ENCODE assay signal across 11 mouse cellular contexts in genomic region chr1:74856791-74857190, GRCm38 (mm10). TPM values are rescaled to one million over a fixed set of nuclear protein-coding genes. Genes with fewer than 3 reads are reported as not detected.
A peak's percentile ranks its signal among the peaks of the same experiment; 100 is the strongest.
DNase-seq lines count a peak whose midpoint lies in the region; ATAC-seq and TF ChIP-seq lines count a peak whose summit lies in the region.
"Had no signal": no experiment of that assay in that cellular context is flagged by ENCODE, and none has a peak within 500 bp of the region (broad histone marks: within the 10 kb centered on the region; RNA-seq: fewer than 3 reads in every experiment).

No protein-coding gene starts in this region.

- peak overlapping the region; percentile 96 for H3K9ac ChIP-seq in hindbrain, embryonic 12.5 days
- H3K9ac ChIP-seq: limb, embryonic 15.5 days had no signal

- no peak for ATAC-seq in hindbrain, embryonic 12.5 days (ENCODE audit: low FRiP score)
- no peak for ATAC-seq in erythroblast, adult 5-6 weeks (replicated peaks; ENCODE audit: low FRiP score, poor library complexity, severe bottlenecking)

- no peaks in the 10 kb centered on the region for H3K36me3 ChIP-seq in hindbrain, embryonic 12.5 days
- H3K36me3 ChIP-seq: limb, embryonic 15.5 days had no signal

- DNase-seq in embryo, embryonic 11 days: peak; percentile 12
- no peak for DNase-seq in embryo, embryonic 9.5 days (ENCODE audit: extremely low spot score)
- peak; percentile 28 for DNase-seq in neural tube, embryonic 10.5 days (ENCODE audit: extremely low spot score, low spot score)
- DNase-seq in right cerebral cortex, postnatal 36 days (ENCODE audit: low spot score in 2 of 2): no peak
- DNase-seq in ovary, adult 18-20 months (ENCODE audit: low spot score): no peak
- DNase-seq: lung, postnatal 4 days had no signal

- peak overlapping the region; percentile 20; the same call in 1 of the 2 replicates for H3K27ac ChIP-seq in cortical plate, adult 2 months (ENCODE audit: insufficient read depth, low read length)
- no peak overlapping the region for H3K27ac ChIP-seq in hindbrain, embryonic 12.5 days
- H3K27ac ChIP-seq: limb, embryonic 15.5 days had no signal

- H3K27me3 ChIP-seq in hindbrain, embryonic 12.5 days: peaks cover 53% of the 10 kb centered on the region

- peaks cover 10% of the 10 kb centered on the region for H3K4me1 ChIP-seq in cortical plate, adult 2 months (ENCODE audit: control insufficient read depth, insufficient read depth, low read length)
- H3K4me1 ChIP-seq in hindbrain, embryonic 12.5 days: peaks cover 61% of the 10 kb centered on the region

- no peak for TF ChIP-seq POLR2A in cortical plate, adult 2 months (IDR thresholded peaks at IDR 0.05; ENCODE audit: extremely low read depth, insufficient read depth, low read length)

- peak overlapping the region; percentile 97 for H3K4me3 ChIP-seq in cortical plate, adult 2 months (ENCODE audit: insufficient read depth, low read length)
- peak overlapping the region; percentile 90 for H3K4me3 ChIP-seq in hindbrain, embryonic 12.5 days

- peak overlapping the region; percentile 86 for H3K4me2 ChIP-seq in hindbrain, embryonic 12.5 days (replicated peaks)

- WGBS in hindbrain, embryonic 12.5 days: 3% methylated on average over 7 of the region's 7 CpGs

- no peak for TF ChIP-seq CTCF in cortical plate, adult 2 months (IDR thresholded peaks at IDR 0.05; ENCODE audit: extremely low read depth, insufficient read depth, low read length)

- H3K9me3 ChIP-seq in hindbrain, embryonic 12.5 days (replicated peaks): no peaks in the 10 kb centered on the region
- H3K9me3 ChIP-seq: limb, embryonic 15.5 days had no signal

RNA-seq across cellular contexts. Expression of gene Cdk5r2, which starts 2.1 kb away (rescaled TPM):
- 304 and 313 TPM in 2 replicates for polyA plus RNA-seq in cortical plate, adult 2 months (2012; rRNA removed)
- polyA plus RNA-seq in hindbrain, embryonic 12.5 days (2016; fragmentation: Nextera tagmentation; extraction: Ambion mirVana): 6.9 and 7.5 TPM in 2 replicates
- not detected in 2 replicates for total RNA-seq in erythroblast, adult 5-6 weeks (2015; ENCODE audit: low replicate concordance)
- not detected in 2 replicates for total RNA-seq in erythroblast, adult 5-6 weeks (2017; ENCODE audit: low replicate concordance)
- polyA plus RNA-seq: heart, embryonic 16.5 days; limb, embryonic 15.5 days had no signal

RNA-seq across cellular contexts. Expression of gene Fev, which starts 28.4 kb away (rescaled TPM):
- not detected in 2 replicates for polyA plus RNA-seq in cortical plate, adult 2 months (2012; rRNA removed)
- polyA plus RNA-seq in hindbrain, embryonic 12.5 days (2016; fragmentation: Nextera tagmentation; extraction: Ambion mirVana): 7.0 and 7.6 TPM in 2 replicates
- not detected in 2 replicates for total RNA-seq in erythroblast, adult 5-6 weeks (2015; ENCODE audit: low replicate concordance)
- total RNA-seq in erythroblast, adult 5-6 weeks (2017; ENCODE audit: low replicate concordance): not detected in 2 replicates

RNA-seq across cellular contexts. Expression of gene Cryba2, which starts 36.2 kb away (rescaled TPM):
- 0.66 and 1.4 TPM in 2 replicates for polyA plus RNA-seq in cortical plate, adult 2 months (2012; rRNA removed)
- 1.6 and 2.8 TPM in 2 replicates for polyA plus RNA-seq in hindbrain, embryonic 12.5 days (2016; fragmentation: Nextera tagmentation; extraction: Ambion mirVana)
- total RNA-seq in erythroblast, adult 5-6 weeks (2015; ENCODE audit: low replicate concordance): not detected in 2 replicates
- total RNA-seq in erythroblast, adult 5-6 weeks (2017; ENCODE audit: low replicate concordance): not detected in 2 replicates
- polyA plus RNA-seq: heart, embryonic 16.5 days had no signal

Comparison
In these comparisons a context has a peak if more than half of its experiments do, and no peak if none do; other contexts are left out.
1. DNase-seq: peak in embryo, embryonic 11 days (single experiment) and neural tube, embryonic 10.5 days (single experiment); none in embryo, embryonic 9.5 days (single experiment), right cerebral cortex, postnatal 36 days (0 of 2) and ovary, adult 18-20 months (single experiment).
2. RNA of gene Cdk5r2, which starts 2.1 kb away (polyA plus RNA-seq): 304 to 313 TPM in cortical plate, adult 2 months; 6.9 to 7.5 TPM in hindbrain, embryonic 12.5 days; every median in the first group is over 10 times any median in the second.